Mouse (Mus musculus) MEL (cell line): ENCODE results near the gene Fmo4. TPM values are rescaled to one million over a fixed set of nuclear protein-coding genes. Genes with fewer than 3 reads are reported as not detected.

Experiments used
- DNase-seq: peaks from one replicate; pipeline ENCODE4 v3.0.0; 2011; ENCODE audit warnings: low read depth, low spot score
- H3K27ac ChIP-seq: 2 replicates; pipeline ENCODE4 v1.5.1; 2012; ENCODE audit warnings: low read depth, mild to moderate bottlenecking, control low read depth, low read length, moderate library complexity; ENCODE audit not compliant: control insufficient read depth
- H3K27me3 ChIP-seq, 2 experiments: fragments of 150-350 bp in 1 of 2; sonication (generic) in 1 of 2; 2 replicates each; pipeline ENCODE4 v1.6.1; 2012; ENCODE audit warnings: low read length in 2 of 2, mild to moderate bottlenecking in 2 of 2, improper control_type of control experiment in 1 of 2, moderate library complexity in 1 of 2; ENCODE audit not compliant: insufficient read depth in 2 of 2, control insufficient read depth in 1 of 2
- H3K36me3 ChIP-seq, 2 experiments: 2 replicates each; pipeline ENCODE4 v1.6.1; 2012 to 2014; ENCODE audit warnings: low read length in 2 of 2, improper control_type of control experiment in 1 of 2, inconsistent platforms in 1 of 2, mild to moderate bottlenecking in 1 of 2; ENCODE audit not compliant: insufficient read depth in 2 of 2, control insufficient read depth in 1 of 2
- H3K4me1 ChIP-seq, 2 experiments: fragments of 150-350 bp in 1 of 2; sonication (generic) in 1 of 2; 2 replicates each; pipeline ENCODE4 v1.6.1; 2012; ENCODE audit warnings: low read length in 2 of 2, improper control_type of control experiment in 1 of 2, mild to moderate bottlenecking in 1 of 2; ENCODE audit not compliant: insufficient read depth in 2 of 2, control insufficient read depth in 1 of 2
- H3K4me3 ChIP-seq, 2 experiments: fragments of 150-350 bp in 1 of 2; sonication (generic) in 1 of 2; 2 replicates each; pipeline ENCODE4 v1.5.1; 2012; ENCODE audit warnings: low read depth in 2 of 2, low read length in 2 of 2, mild to moderate bottlenecking in 2 of 2, moderate library complexity in 2 of 2, control low read depth in 1 of 2, improper control_type of control experiment in 1 of 2; ENCODE audit not compliant: control insufficient read depth in 1 of 2, insufficient read depth in 1 of 2
- H3K79me2 ChIP-seq: 2 replicates; pipeline ENCODE4 v1.6.1; 2012; ENCODE audit warnings: mild to moderate bottlenecking, low read length, moderate library complexity; ENCODE audit not compliant: control insufficient read depth, poor library complexity, insufficient read depth
- H3K9ac ChIP-seq: 2 replicates; pipeline ENCODE4 v1.6.1; 2012; ENCODE audit warnings: low read depth, mild to moderate bottlenecking, control low read depth, low read length, moderate library complexity; ENCODE audit not compliant: control insufficient read depth, poor library complexity, severe bottlenecking
- H3K9me3 ChIP-seq: fragments of 150-350 bp; sonication (generic); replicated peaks from 2 replicates; pipeline ENCODE4 v1.6.1; 2012; ENCODE audit warnings: mild to moderate bottlenecking, low read length, improper control_type of control experiment, moderate library complexity; ENCODE audit not compliant: insufficient read depth
- BHLHE40 ChIP-seq: IDR thresholded peaks from 2 replicates; pipeline ENCODE4 v1.6.1; 2012; ENCODE audit warnings: low read depth, mild to moderate bottlenecking, inconsistent platforms, low read length, improper control_type of control experiment, borderline replicate concordance
- CHD1 ChIP-seq: IDR thresholded peaks from 2 replicates; pipeline ENCODE4 v1.6.1; 2012; ENCODE audit warnings: low read depth, mild to moderate bottlenecking, inconsistent platforms, low read length, improper control_type of control experiment
- CTCF ChIP-seq, 3 experiments: IDR thresholded peaks in 2 of 3; conservative IDR thresholded peaks in 1 of 3; 2 replicates each; pipeline ENCODE4 v1.5.1; 2011 to 2012; ENCODE audit warnings: low read length in 3 of 3, low read depth in 2 of 3, mild to moderate bottlenecking in 2 of 3, improper control_type of control experiment in 1 of 3, inconsistent platforms in 1 of 3, mixed read lengths in 1 of 3, moderate library complexity in 1 of 3; ENCODE audit not compliant: control insufficient read depth in 1 of 3, insufficient read depth in 1 of 3, poor library complexity in 1 of 3, severe bottlenecking in 1 of 3
- ETS1 ChIP-seq: IDR thresholded peaks from 2 replicates; pipeline ENCODE4 v1.6.1; 2012; ENCODE audit warnings: low read depth, mild to moderate bottlenecking, inconsistent platforms, low read length, improper control_type of control experiment, moderate library complexity
- GATA1 ChIP-seq: IDR thresholded peaks from 2 replicates; pipeline ENCODE4 v1.6.1; 2011; ENCODE audit warnings: low read depth, low read length, improper control_type of control experiment
- HCFC1 ChIP-seq: IDR thresholded peaks from 2 replicates; pipeline ENCODE4 v1.6.1; 2012; ENCODE audit warnings: low read depth, mild to moderate bottlenecking, inconsistent platforms, low read length, improper control_type of control experiment, moderate library complexity
- JUND ChIP-seq: IDR thresholded peaks from 2 replicates; pipeline ENCODE4 v1.6.1; 2011; ENCODE audit warnings: low read depth, mild to moderate bottlenecking, improper control_type of control experiment, low read length
- KAT2A ChIP-seq: conservative IDR thresholded peaks from 2 replicates; pipeline ENCODE4 v1.6.1; 2012; ENCODE audit warnings: low read depth, low read length, improper control_type of control experiment, inconsistent platforms
- MAFK ChIP-seq: IDR thresholded peaks from 2 replicates; pipeline ENCODE4 v1.6.1; 2011; ENCODE audit warnings: low read depth, mild to moderate bottlenecking, low read length, improper control_type of control experiment, borderline replicate concordance
- MAX ChIP-seq: IDR thresholded peaks from 2 replicates; pipeline ENCODE4 v1.6.1; 2011; ENCODE audit warnings: low read length, improper control_type of control experiment
- MAZ ChIP-seq: IDR thresholded peaks from 2 replicates; pipeline ENCODE4 v1.6.1; 2012; ENCODE audit warnings: low read depth, mild to moderate bottlenecking, inconsistent platforms, low read length, improper control_type of control experiment
- MXI1 ChIP-seq: IDR thresholded peaks from 2 replicates; pipeline ENCODE4 v1.6.1; 2011; ENCODE audit warnings: mild to moderate bottlenecking, low read depth, low read length, improper control_type of control experiment
- MYB ChIP-seq: IDR thresholded peaks from 2 replicates; pipeline ENCODE4 v1.6.1; 2011; ENCODE audit warnings: mild to moderate bottlenecking, low read depth, low read length, improper control_type of control experiment
- MYC ChIP-seq: IDR thresholded peaks from 2 replicates; pipeline ENCODE4 v1.6.1; 2011; ENCODE audit warnings: low read depth, mild to moderate bottlenecking, low read length, improper control_type of control experiment, moderate library complexity
- NRF1 ChIP-seq: IDR thresholded peaks from 2 replicates; pipeline ENCODE4 v1.6.1; 2014; ENCODE audit warnings: low read depth, mild to moderate bottlenecking, inconsistent platforms, low read length, improper control_type of control experiment, moderate library complexity; ENCODE audit not compliant: poor library complexity, insufficient read depth, severe bottlenecking
- SIN3A ChIP-seq: IDR thresholded peaks from 2 replicates; pipeline ENCODE4 v1.6.1; 2012; ENCODE audit warnings: low read length, improper control_type of control experiment, inconsistent platforms
- TAL1 ChIP-seq: IDR thresholded peaks from 2 replicates; pipeline ENCODE4 v1.6.1; 2012; ENCODE audit warnings: mild to moderate bottlenecking, inconsistent platforms, low read length, moderate library complexity, mixed read lengths
- TCF12 ChIP-seq: IDR thresholded peaks from 2 replicates; pipeline ENCODE4 v1.6.1; 2014; ENCODE audit warnings: low read depth, mild to moderate bottlenecking, inconsistent platforms, low read length, improper control_type of control experiment, moderate library complexity
- USF1 ChIP-seq: IDR thresholded peaks from 2 replicates; pipeline ENCODE4 v1.6.1; 2014; ENCODE audit warnings: low read depth, mild to moderate bottlenecking, inconsistent platforms, low read length, improper control_type of control experiment, moderate library complexity
- ZKSCAN1 ChIP-seq: IDR thresholded peaks from 2 replicates; pipeline ENCODE4 v1.6.1; 2012; ENCODE audit warnings: low read depth, mild to moderate bottlenecking, inconsistent platforms, low read length, improper control_type of control experiment, moderate library complexity
- polyA plus RNA-seq, 2 experiments: library from polyadenylated mRNA; stranded (reverse) in 1 of 2; unstranded in 1 of 2; fragments of >175 nt in 1 of 2; fragments of >200 nt in 1 of 2; gene quantifications; 2 replicates each; pipeline versions ENCODE4 v1.2.1 to v1.2.4; 2012; ENCODE audit warnings: low replicate concordance in 2 of 2, low read depth in 1 of 2; ENCODE audit not compliant: insufficient read length in 2 of 2, insufficient read depth in 1 of 2, missing spikeins in 1 of 2
- total RNA-seq: library from RNA; depleted of rRNA; stranded (reverse); fragments of 300-350 nt; gene quantifications from 2 replicates; pipeline ENCODE4 v1.2.3, GENCODE M21; 2012

Gene Fmo4
- total and polyA plus RNA-seq, 3 experiments: not detected

GRCm38 (mm10) chr1:162805011-162805410, 8.8 kb downstream of the Fmo4 start:
- Histone ChIP-seq H3K36me3 (no peaks in the 10 kb centered on the region), H3K9me3 (no peaks in the 10 kb centered on the region), H3K79me2 (no peaks in the 10 kb centered on the region), H3K4me1 (no peaks in the 10 kb centered on the region), H3K27me3 (no peaks in the 10 kb centered on the region; a peak in 2 of 4 replicates), H3K4me3 (no peak overlapping the region)
- DNase-seq: no peak
- TF ChIP-seq MAFK (no peak), JUND (no peak), ETS1 (no peak)
- TF ChIP-seq, all 39 proteins: peak for 0
- Histone ChIP-seq H3K9ac (no peak overlapping the region), H3K27ac (no peak overlapping the region)

DNA sequence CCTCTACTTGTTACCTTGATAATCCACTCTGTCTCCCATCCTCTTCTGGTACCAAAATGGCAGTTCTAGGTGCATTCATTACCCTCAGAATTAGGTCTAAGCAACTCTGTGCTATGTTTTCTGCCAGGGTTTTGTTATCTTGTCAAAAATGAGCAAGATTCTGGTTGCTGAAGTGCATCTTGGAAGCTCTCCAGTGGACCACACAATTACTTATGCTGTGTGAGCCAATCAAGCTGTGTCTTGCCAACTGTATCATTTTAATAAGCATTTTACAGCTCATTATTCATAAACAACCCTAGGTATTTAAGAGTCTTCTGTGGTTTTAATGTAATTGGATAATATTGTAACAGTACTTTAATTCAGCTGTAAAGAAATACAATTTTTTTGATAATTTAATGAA, 17.3 kb downstream of the Fmo4 start:
- no peaks in the 10 kb centered on the region for H3K36me3 ChIP-seq
- H3K79me2 ChIP-seq: no peaks in the 10 kb centered on the region
- no peaks in the 10 kb centered on the region for H3K4me1 ChIP-seq
- H3K27ac ChIP-seq: no peak overlapping the region
- H3K4me3 ChIP-seq: no peak overlapping the region
- no peak overlapping the region for H3K9ac ChIP-seq
- TF ChIP-seq MAZ (no peak), SIN3A (no peak), TCF12 (no peak), CTCF (IDR thresholded peaks at IDR 0.05 in 2 of 3, conservative IDR thresholded peaks at IDR 0.05 in 1 of 3; ENCODE audit: control insufficient read depth in 1 of 3, insufficient read depth in 1 of 3, low read depth in 2 of 3, low read length in 3 of 3, poor library complexity in 1 of 3, severe bottlenecking in 1 of 3) (no peak), GATA1 (no peak), ZKSCAN1 (no peak), USF1 (no peak), CHD1 (no peak), MYC (no peak), MAX (no peak), KAT2A (no peak), TAL1 (no peak), BHLHE40 (no peak), MYB (no peak), HCFC1 (no peak), NRF1 (no peak), MXI1 (no peak)
- no peaks in the 10 kb centered on the region; a peak in 1 of 4 replicates for H3K27me3 ChIP-seq
- DNase-seq: no peak
- H3K9me3 ChIP-seq: no peaks in the 10 kb centered on the region
